Mouse (Mus musculus): ENCODE data around the gene Inhbb. TPM values are rescaled to one million over a fixed set of nuclear protein-coding genes. Genes with fewer than 3 reads are reported as not detected.

Inhbb gene
- polyA plus RNA-seq (2012; rRNA removed), result 6.8 and 11.0 TPM in 2 replicates

GRCm38 (mm10) chr1:119421576-119422421 lies at the start of gene Inhbb:
Gene Inhbb (minus strand): TSS chr1:119422248.
- TF ChIP-seq CTCF (IDR thresholded peaks at IDR 0.05; ENCODE audit: insufficient read depth, low read length) (no peak), POLR2A (IDR thresholded peaks at IDR 0.05; ENCODE audit: borderline replicate concordance, extremely low read depth, low read depth, low read length) (no peak)
- Histone ChIP-seq H3K4me1 (ENCODE audit: control insufficient read depth, insufficient read depth, low read length) (peaks cover 3% of the 10 kb centered on the region; the same call in 1 of the 2 replicates), H3K4me3 (replicated peaks; ENCODE audit: extremely low read depth, low read depth, low read length) (peak within 1 kb of the TSS; percentile 48)
- 2% methylated on average over 89 of the region's 92 CpGs for WGBS
- peak; percentile 62 for DNase-seq

- Histone ChIP-seq H3K4me3 (replicated peaks; ENCODE audit: extremely low read depth, low read depth, low read length) (no peak overlapping the region), H3K4me1 (ENCODE audit: control insufficient read depth, insufficient read depth, low read length) (no peaks in the 10 kb centered on the region)
- 45% methylated on average over 2 of the region's 2 CpGs for WGBS
- TF ChIP-seq POLR2A (IDR thresholded peaks at IDR 0.05; ENCODE audit: borderline replicate concordance, extremely low read depth, low read depth, low read length) (no peak), CTCF (IDR thresholded peaks at IDR 0.05; ENCODE audit: insufficient read depth, low read length) (0 out of 2 replicates have a peak, but pooled peaks have one; percentile 7)
- DNase-seq, result peak; percentile 59
Measured at GRCm38 (mm10) chr1:119463386-119463785, 41.3 kb upstream of the Inhbb start.

GRCm38 (mm10) chr1:119460062-119460461 lies 38.0 kb upstream of the Inhbb start:
- no peak overlapping the region for H3K4me3 ChIP-seq (replicated peaks; ENCODE audit: extremely low read depth, low read depth, low read length)
- 47% methylated on average over 2 of the region's 2 CpGs for WGBS
- no peak for TF ChIP-seq CTCF (IDR thresholded peaks at IDR 0.05; ENCODE audit: insufficient read depth, low read length)
- no peak for TF ChIP-seq POLR2A (IDR thresholded peaks at IDR 0.05; ENCODE audit: borderline replicate concordance, extremely low read depth, low read depth, low read length)
- no peak for DNase-seq
- no peaks in the 10 kb centered on the region for H3K4me1 ChIP-seq (ENCODE audit: control insufficient read depth, insufficient read depth, low read length)

GRCm38 (mm10) chr1:119457993-119458605 lies 36.1 kb upstream of the Inhbb start:
- Histone ChIP-seq H3K4me1 (ENCODE audit: control insufficient read depth, insufficient read depth, low read length) (no peaks in the 10 kb centered on the region), H3K4me3 (replicated peaks; ENCODE audit: extremely low read depth, low read depth, low read length) (no peak overlapping the region)
- TF ChIP-seq POLR2A (IDR thresholded peaks at IDR 0.05; ENCODE audit: borderline replicate concordance, extremely low read depth, low read depth, low read length) (no peak), CTCF (IDR thresholded peaks at IDR 0.05; ENCODE audit: insufficient read depth, low read length) (peak; percentile 70)
- DNase-seq, result peak; percentile 53
- WGBS, result 6% methylated on average over 10 of the region's 10 CpGs

- TF ChIP-seq POLR2A (IDR thresholded peaks at IDR 0.05; ENCODE audit: borderline replicate concordance, extremely low read depth, low read depth, low read length) (no peak), CTCF (IDR thresholded peaks at IDR 0.05; ENCODE audit: insufficient read depth, low read length) (no peak)
- H3K4me1 ChIP-seq (ENCODE audit: control insufficient read depth, insufficient read depth, low read length), result no peaks in the 10 kb centered on the region
- WGBS, result 57% methylated on average over 5 of the region's 5 CpGs
- no peak for DNase-seq
- no peak overlapping the region for H3K4me3 ChIP-seq (replicated peaks; ENCODE audit: extremely low read depth, low read depth, low read length)
Measured at GRCm38 (mm10) chr1:119457528-119457855, 35.4 kb upstream of the Inhbb start.

GRCm38 (mm10) chr1:119456671-119457527 lies 34.9 kb upstream of the Inhbb start:
- Histone ChIP-seq H3K4me1 (ENCODE audit: control insufficient read depth, insufficient read depth, low read length) (no peaks in the 10 kb centered on the region), H3K4me3 (replicated peaks; ENCODE audit: extremely low read depth, low read depth, low read length) (no peak overlapping the region)
- DNase-seq, result no peak
- no peak for TF ChIP-seq POLR2A (IDR thresholded peaks at IDR 0.05; ENCODE audit: borderline replicate concordance, extremely low read depth, low read depth, low read length)
- TF ChIP-seq CTCF (IDR thresholded peaks at IDR 0.05; ENCODE audit: insufficient read depth, low read length), result no peak
- WGBS, result 40% methylated on average over 19 of the region's 19 CpGs

GRCm38 (mm10) chr1:119453731-119454130 lies 31.7 kb upstream of the Inhbb start:
- no peak for DNase-seq
- 29% methylated on average over 3 of the region's 4 CpGs for WGBS
- TF ChIP-seq CTCF (IDR thresholded peaks at IDR 0.05; ENCODE audit: insufficient read depth, low read length) (no peak), POLR2A (IDR thresholded peaks at IDR 0.05; ENCODE audit: borderline replicate concordance, extremely low read depth, low read depth, low read length) (no peak)
- H3K4me3 ChIP-seq (replicated peaks; ENCODE audit: extremely low read depth, low read depth, low read length), result no peak overlapping the region
- H3K4me1 ChIP-seq (ENCODE audit: control insufficient read depth, insufficient read depth, low read length), result no peaks in the 10 kb centered on the region

- TF ChIP-seq POLR2A (IDR thresholded peaks at IDR 0.05; ENCODE audit: borderline replicate concordance, extremely low read depth, low read depth, low read length) (no peak), CTCF (IDR thresholded peaks at IDR 0.05; ENCODE audit: insufficient read depth, low read length) (no peak)
- 70% methylated on average over 10 of the region's 10 CpGs for WGBS
- no peak overlapping the region for H3K4me3 ChIP-seq (replicated peaks; ENCODE audit: extremely low read depth, low read depth, low read length)
- no peaks in the 10 kb centered on the region for H3K4me1 ChIP-seq (ENCODE audit: control insufficient read depth, insufficient read depth, low read length)
- no peak for DNase-seq
Measured at GRCm38 (mm10) chr1:119451417-119451816, 29.4 kb upstream of the Inhbb start.

- peak; percentile 35 for DNase-seq
Measured at GRCm38 (mm10) chr1:119450651-119451345, 28.8 kb upstream of the Inhbb start.

More at GRCm38 (mm10) chr1:119450651-119451345, 28.8 kb upstream of the Inhbb start:
- WGBS, result 74% methylated on average over 10 of the region's 10 CpGs
- no peak for TF ChIP-seq CTCF (IDR thresholded peaks at IDR 0.05; ENCODE audit: insufficient read depth, low read length)
- TF ChIP-seq POLR2A (IDR thresholded peaks at IDR 0.05; ENCODE audit: borderline replicate concordance, extremely low read depth, low read depth, low read length), result no peak
- Histone ChIP-seq H3K4me1 (ENCODE audit: control insufficient read depth, insufficient read depth, low read length) (no peaks in the 10 kb centered on the region), H3K4me3 (replicated peaks; ENCODE audit: extremely low read depth, low read depth, low read length) (no peak overlapping the region)

All from lung, adult 2 months (tissue).